Mouse (Mus musculus): ENCODE data around the gene Hs3st3a1. TPM values are rescaled to one million over a fixed set of nuclear protein-coding genes. Genes with fewer than 3 reads are reported as not detected.

Hs3st3a1 gene
- polyA plus RNA-seq, 1 experiment = 0.83 TPM

DNA sequence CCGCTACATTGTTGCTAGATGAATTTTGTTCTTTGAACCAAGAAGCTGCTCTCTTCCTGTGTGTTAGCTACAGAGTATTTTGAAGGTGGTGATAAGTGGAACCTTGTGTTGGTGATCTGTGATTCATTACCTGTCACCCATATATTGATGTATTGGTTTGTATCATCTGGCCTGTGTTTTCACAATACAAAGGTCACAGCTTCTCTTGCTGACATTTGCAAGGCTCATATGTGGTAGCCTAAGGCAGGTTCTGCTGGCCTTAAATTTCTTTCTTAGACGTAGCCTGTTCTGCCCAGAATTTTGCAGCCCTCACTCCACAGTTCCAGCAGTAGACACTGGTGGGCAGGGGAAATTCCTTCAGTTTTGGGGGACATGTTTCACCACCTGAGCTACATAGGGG lies 125.3 kb downstream of the Hs3st3a1 start:
- no peak overlapping the region for H3ac ChIP-seq (ENCODE audit: control insufficient read depth, insufficient read length, low read depth)
- no peaks in the 10 kb centered on the region for H3K36me3 ChIP-seq (ENCODE audit: control insufficient read depth, insufficient read depth)
- no peaks in the 10 kb centered on the region for H3K79me3 ChIP-seq (ENCODE audit: low read depth)
- no peaks in the 10 kb centered on the region for H3K79me2 ChIP-seq (ENCODE audit: control insufficient read depth, insufficient read depth)
- H3K4me3 ChIP-seq (ENCODE audit: insufficient read depth, poor library complexity, severe bottlenecking) = no peak overlapping the region
- TF ChIP-seq MYOG (IDR thresholded peaks at IDR 0.05; ENCODE audit: control insufficient read depth, extremely low read depth, insufficient read length) (no peak), CEBPB (IDR thresholded peaks at IDR 0.05; ENCODE audit: low read depth) (no peak), FOSL1 (IDR thresholded peaks at IDR 0.05; ENCODE audit: insufficient read depth, low read length, poor library complexity, severe bottlenecking) (no peak), MAX (IDR thresholded peaks at IDR 0.05) (no peak), MYOD1 (IDR thresholded peaks at IDR 0.05; ENCODE audit: control insufficient read depth, insufficient read length, low read depth) (no peak), CTCF (IDR thresholded peaks at IDR 0.05; ENCODE audit: control insufficient read depth, insufficient read depth, insufficient read length) (no peak), USF1 (IDR thresholded peaks at IDR 0.05; ENCODE audit: low read depth) (no peak)
- no peaks in the 10 kb centered on the region for H3K27me3 ChIP-seq (ENCODE audit: control insufficient read depth, insufficient read depth, insufficient read length)

DNA sequence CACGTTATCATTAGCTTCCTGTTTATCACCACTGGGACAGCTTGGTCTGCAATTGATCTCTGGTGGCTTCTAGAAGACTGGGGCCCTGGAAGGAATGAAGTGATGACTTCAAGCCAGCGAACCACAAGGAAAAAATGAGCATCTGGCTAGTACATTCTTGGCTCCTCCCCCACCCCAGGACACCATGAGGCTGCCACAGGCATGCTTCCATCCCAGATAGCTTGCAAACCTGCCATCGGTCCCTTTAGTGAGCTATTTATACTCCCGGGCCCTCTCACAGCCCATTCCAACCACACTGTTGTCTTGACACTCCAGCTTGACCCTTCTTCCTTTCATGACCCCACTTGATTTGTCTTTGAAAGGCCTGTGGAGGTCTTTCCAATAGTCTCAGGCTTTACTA lies 127.6 kb downstream of the Hs3st3a1 start:
- Histone ChIP-seq H3K27me3 (ENCODE audit: control insufficient read depth, insufficient read depth, insufficient read length) (no peaks in the 10 kb centered on the region), H3K79me2 (ENCODE audit: control insufficient read depth, insufficient read depth) (no peaks in the 10 kb centered on the region), H3ac (ENCODE audit: control insufficient read depth, insufficient read length, low read depth) (no peak overlapping the region), H3K4me3 (ENCODE audit: insufficient read depth, poor library complexity, severe bottlenecking) (no peak overlapping the region), H3K36me3 (ENCODE audit: control insufficient read depth, insufficient read depth) (no peaks in the 10 kb centered on the region), H3K79me3 (ENCODE audit: low read depth) (no peaks in the 10 kb centered on the region)
- TF ChIP-seq MAX (IDR thresholded peaks at IDR 0.05) (no peak), MYOG (IDR thresholded peaks at IDR 0.05; ENCODE audit: control insufficient read depth, extremely low read depth, insufficient read length) (no peak), CTCF (IDR thresholded peaks at IDR 0.05; ENCODE audit: control insufficient read depth, insufficient read depth, insufficient read length) (no peak), MYOD1 (IDR thresholded peaks at IDR 0.05; ENCODE audit: control insufficient read depth, insufficient read length, low read depth) (no peak), CEBPB (IDR thresholded peaks at IDR 0.05; ENCODE audit: low read depth) (no peak), FOSL1 (IDR thresholded peaks at IDR 0.05; ENCODE audit: insufficient read depth, low read length, poor library complexity, severe bottlenecking) (no peak), USF1 (IDR thresholded peaks at IDR 0.05; ENCODE audit: low read depth) (no peak)

Other genes starting within 250 kb of the Hs3st3a1 start
- gene F930015N05Rik, start 1.3 kb downstream of the Hs3st3a1 start, polyA plus RNA-seq (2012; fragmentation: generic; extraction: Trizol) = 0.60 TPM